Mouse (Mus musculus) frontal cortex, adult 2 months (tissue): ENCODE results near the gene Rbm20. TPM values are rescaled to one million over a fixed set of nuclear protein-coding genes. Genes with fewer than 3 reads are reported as not detected.
"Not testable (repeated sequence)": the region's sequence is repeated elsewhere in the genome, so short reads cannot be mapped to it uniquely, and the experiment has no call there.

Experiments
- DNase-seq, 2 experiments: peaks; one replicate each; pipeline ENCODE4 v3.0.0; 2022; ENCODE audit warnings: low spot score in 1 of 2; ENCODE audit errors: extremely low spot score in 1 of 2
- polyA plus RNA-seq: library from polyadenylated mRNA; depleted of rRNA; stranded (reverse); fragments of >200 nt; gene quantifications from 2 replicates; pipeline ENCODE4 v1.2.3, GENCODE M21; 2012

Gene Rbm20
- polyA plus RNA-seq, 1 experiment = 6.9 TPM

- not testable (repeated sequence) for DNase-seq
Measured at GRCm38 (mm10) chr19:53806526-53807275, 129.6 kb downstream of the Rbm20 start.

DNA sequence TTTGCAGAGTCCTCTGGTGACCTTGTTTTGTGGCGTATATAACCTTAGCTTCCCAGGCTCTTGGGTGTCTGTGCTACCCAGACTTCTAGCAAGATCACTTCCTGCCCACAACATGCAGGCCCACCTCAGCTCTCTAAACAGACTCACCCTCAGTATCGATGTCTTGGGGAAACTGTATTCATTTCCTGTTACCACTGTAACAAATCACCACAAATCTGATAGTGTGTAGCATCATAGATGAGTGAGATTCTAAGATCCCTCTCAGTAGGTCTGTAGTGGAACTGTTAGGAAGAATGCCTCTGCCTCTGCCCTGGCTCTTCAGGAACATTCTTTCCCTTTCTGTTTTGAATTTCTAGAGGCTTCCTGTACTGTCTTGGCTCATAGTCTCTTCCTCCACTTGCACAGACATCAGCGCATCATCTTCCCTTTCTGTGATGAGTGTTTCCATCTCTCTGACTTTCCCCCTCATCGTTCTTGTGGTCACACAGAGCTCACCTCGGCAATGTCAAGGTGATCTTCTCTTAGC is 130.2 kb downstream of the Rbm20 start:
- DNase-seq = no peak

DNA sequence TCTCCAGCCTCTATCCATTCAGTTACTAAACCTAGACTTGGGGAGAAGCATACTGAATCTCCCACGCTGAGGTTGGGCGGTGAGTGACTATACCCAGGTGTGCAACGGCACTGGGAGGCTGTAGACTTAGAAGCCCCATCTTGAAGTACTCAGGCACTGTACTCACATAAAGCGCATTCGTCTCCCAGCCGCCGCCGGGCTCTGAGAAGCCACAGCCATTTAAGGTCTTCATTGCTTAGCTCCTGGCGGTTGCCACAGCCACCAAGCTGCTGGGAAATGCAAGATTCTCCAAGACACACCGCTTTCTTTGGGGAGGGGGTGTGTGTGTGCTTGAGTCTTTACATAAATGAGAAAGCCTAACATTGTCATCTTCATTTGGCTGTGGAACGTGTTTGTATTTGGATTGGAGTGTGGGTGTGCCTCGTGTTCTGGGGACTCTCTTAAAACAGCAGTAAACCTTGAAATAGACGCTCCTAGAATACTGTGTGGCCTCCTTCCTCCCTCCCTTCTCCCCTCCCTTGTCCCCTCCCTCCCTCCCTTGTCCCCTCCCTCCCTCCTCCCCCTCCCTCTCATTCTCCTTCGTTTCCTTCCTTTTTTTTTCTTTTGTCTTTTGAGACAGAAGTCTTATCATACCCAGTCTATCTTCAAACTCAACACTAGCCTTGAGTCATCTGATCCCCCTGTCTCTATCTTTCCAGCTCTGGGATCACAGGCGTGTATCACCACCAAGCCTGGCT is 131.1 kb downstream of the Rbm20 start:
- peak; percentile 64 to 67 for DNase-seq

DNA sequence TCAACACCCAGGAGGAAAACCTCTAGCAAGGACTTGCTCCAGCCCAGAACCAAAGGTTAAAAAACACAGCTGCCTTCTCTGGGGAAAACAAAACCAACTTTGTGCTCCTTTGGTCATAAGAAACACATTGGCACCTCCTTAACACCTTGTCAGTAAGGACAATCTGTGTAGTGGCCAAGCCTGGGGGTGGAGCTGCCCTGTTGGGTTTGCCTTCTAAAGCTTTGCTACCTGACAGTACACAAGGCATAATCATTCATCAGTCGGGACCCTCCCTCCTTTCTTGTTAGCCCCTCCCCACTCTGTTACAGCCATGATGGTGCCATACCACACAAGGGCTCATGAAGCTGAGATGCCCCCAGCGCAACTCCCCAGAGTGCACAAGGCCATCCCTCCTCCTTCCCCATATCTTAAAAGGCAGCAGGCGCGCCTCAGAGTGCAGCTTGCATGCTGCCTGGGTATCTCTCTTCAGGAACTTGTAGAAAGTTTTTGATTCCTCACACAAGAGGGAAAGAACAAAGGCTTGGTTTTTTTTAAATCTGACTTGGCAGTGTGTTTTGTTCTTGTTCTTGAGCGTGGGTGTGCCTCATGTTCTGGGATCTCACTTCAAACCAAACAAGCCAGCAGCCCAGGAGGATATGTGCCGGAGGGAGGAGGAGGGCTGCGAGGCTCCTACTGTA is 132.2 kb downstream of the Rbm20 start:
- DNase-seq = peak; percentile 80 to 84

DNA sequence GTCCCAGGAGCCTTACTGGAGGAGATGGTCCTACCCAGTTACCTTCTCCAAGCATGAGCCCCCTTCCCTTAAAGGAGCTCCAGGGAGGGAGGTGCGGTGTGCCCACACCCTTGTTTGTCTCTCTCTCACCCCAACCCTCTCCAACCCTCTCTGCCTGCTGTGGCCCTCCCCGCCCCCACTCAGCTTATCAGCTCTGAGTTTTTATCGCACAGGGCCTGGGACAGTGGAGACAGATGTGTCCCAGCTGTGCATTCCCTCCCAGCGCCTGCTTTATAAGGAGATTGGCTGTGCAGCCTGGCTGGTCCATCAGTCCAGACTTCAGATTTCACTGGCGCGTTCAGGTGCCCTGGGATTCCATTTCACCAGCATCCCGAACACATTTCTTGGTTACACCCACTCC is 132.9 kb downstream of the Rbm20 start:
- DNase-seq = no peak

DNA sequence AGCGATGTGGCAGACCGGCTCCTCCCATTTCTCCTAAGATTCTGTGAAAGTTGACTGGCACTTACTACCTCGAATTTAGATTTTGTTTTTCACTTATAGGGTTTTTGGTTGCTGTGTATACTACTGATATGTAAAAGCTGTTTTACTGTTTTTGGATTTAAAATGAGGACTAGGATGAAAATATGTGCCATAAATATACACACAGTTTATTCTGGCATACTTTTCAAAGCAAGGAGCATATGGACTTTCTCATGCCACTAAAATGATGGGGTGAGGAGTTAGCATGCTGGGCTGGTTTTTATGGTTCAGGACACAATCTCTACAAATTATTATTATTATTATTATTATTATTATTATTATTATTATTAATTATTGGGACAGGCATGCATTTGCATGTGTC is 133.5 kb downstream of the Rbm20 start:
- DNase-seq = no peak

- no peak for DNase-seq
Measured at GRCm38 (mm10) chr19:53813576-53813975, 136.5 kb downstream of the Rbm20 start.

- DNase-seq = no peak
Measured at GRCm38 (mm10) chr19:53815714-53816113, 138.6 kb downstream of the Rbm20 start.

- DNase-seq = no peak
Measured at GRCm38 (mm10) chr19:53816242-53816641, 139.1 kb downstream of the Rbm20 start.

DNA sequence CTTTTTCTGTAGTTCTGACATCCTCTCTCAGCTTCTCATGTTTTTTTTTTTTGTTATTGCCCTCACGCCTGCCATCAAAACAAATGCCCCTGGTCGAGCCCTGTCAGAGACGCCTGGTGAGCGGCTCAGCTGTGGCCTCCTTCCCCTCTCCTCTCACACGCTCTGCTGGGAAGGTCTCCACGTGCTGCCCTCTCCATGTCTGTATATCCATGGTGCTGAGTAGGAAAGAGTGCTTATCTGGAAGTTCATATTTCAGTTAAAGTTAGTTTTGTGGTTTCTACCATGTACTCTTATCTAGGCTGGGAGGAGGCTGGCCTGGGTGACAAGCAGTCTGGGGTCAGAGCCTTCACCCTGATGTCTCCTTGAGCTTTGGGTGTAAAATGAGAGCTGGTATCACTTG is 142.2 kb downstream of the Rbm20 start:
- DNase-seq = no peak

DNA sequence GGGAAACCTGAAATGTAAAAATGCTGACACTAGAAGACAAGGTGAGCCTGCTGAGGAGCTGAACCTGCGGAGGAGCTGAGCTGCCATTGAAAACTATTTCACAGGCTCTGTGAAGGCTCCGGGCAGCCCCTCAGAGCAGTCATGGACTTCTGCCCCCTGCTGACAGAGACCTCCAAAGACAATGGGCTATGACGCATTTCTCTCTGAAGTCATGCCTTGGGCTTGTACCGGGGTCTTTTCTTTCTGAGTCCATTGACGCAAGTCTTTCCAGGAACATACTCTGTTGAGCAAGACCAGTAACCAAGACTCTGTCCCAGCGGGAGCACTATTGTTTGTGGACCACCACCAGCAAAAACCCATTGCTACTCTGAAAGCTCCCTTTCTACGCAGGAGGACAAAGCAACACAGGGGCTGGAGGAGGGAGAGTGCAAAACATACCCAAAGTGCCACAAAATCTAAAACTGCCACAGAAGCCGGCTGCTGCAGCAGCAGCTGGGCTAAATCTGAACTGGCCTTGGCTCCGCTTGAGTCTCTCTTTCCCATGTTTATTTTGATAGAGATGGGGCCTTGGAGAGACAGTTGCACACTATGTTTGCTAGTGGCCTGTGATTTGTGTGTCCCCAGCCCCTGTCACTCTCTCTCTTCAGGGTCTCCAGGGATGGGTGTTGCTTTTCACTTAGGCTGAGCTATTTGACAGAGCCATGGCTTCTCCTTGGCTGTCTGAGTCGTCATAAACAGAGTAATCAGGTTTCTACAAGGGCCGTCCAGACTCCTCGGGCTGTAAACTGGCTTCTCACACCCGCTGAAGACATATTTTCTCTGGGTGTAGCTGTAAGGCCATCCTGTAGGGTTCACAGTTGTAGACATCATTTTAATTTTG is 144.4 kb downstream of the Rbm20 start:
- DNase-seq = no peak

GRCm38 (mm10) chr19:53823847-53824246 is 146.7 kb downstream of the Rbm20 start:
- no peak for DNase-seq

- DNase-seq = peak in 1 of 2 experiments; percentile 58
Measured at GRCm38 (mm10) chr19:53824872-53825680, 148.0 kb downstream of the Rbm20 start.

DNA sequence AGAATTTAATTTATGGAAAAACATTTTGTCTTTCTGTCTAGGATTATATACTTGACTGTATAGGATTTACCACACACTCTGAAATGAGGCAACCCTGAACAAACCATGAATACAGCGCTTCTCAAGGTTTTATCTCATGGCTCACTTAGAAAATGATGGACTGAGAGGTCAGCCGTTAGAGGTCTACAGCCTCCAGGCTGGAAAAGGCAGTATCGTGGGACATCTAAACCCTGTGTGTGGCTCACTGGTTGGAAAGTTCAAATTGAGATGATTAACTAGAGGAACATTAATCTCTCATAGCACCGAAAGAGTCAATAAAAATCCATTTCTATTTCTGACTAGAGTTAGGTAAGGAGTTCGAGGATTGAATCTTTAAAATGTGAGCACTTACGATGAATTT is 152.9 kb downstream of the Rbm20 start:
- no peak for DNase-seq

DNA sequence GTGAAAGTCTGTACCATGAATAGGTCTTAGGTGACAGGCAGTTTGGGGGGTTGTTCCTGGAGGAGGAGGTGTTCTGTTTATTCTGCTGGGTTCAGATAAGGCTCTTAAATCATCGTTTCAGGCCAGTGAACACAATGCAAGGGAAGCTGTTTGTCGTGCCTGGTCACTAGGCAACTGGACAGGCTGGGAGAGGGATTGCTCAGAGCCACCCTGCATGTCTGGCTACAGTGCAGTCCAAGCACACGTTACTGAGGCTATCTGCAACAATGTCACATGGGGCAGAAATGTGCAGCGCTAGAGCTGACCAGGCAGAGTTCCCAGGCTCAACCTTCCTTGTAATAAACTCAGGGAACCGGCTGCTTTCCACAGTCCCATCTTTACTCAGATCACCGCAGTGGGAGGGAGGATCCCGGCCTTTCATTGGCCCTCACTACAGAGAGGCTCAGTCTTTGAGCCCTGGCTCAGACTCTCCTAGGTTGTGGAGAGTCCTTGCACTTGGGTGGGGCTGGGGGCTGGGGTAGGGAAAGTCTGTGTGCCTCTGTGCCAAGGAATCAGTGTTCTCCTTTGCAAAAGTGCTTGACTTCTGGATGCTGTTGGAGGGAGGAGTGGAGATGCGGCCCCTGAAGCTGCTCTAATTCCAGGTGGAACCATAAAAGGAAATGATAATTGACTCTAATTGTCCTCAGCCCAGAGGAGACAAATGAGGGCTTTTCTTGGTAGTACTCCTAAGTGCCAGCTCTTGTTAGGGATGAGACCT is 153.5 kb downstream of the Rbm20 start:
- DNase-seq = no peak

- DNase-seq = no peak
Measured at GRCm38 (mm10) chr19:53831164-53831448, 154.0 kb downstream of the Rbm20 start.

GRCm38 (mm10) chr19:53832512-53832911 is 155.4 kb downstream of the Rbm20 start:
- no peak for DNase-seq

DNA sequence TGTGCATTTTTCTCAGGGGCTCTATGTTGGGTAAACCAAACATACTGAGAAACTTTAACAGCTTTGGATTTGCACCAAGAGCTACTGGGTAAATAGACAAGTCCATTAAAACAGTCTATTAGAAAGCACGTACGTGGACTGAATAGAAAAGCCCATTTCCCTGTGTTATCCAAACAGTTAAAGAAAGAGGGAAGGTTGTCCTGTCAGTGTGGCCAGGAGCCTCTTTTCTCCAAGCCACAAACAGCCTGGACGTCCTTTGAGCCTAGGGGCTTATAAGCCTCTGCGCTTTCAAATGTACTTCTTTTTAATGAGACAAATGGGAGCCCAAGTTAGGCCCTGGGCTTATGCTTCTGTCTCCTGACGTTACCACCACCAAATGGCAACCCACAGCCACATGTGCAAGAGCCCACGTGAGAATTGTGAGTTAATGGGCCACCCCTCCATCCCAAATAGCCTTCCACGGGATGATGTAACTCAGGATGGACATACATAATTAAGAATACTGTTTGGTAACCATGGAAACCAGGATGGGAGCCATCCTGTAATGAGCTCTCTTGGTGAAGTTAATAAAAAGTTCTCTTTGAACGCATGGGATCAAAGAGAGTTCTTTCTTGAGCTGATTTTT is 156.8 kb downstream of the Rbm20 start:
- no peak for DNase-seq
